Mouse (Mus musculus) layer of hippocampus, postnatal 25 days (tissue): ENCODE data around the gene Tmem79. TPM values are rescaled to one million over a fixed set of nuclear protein-coding genes. Genes with fewer than 3 reads are reported as not detected.
"Not testable (repeated sequence)": the region's sequence is repeated elsewhere in the genome, so short reads cannot be mapped to it uniquely, and the experiment has no call there.

Experiments
- DNase-seq, 2 experiments: peaks; one replicate each; pipeline ENCODE4 v3.0.0; 2022; ENCODE audit warnings: mixed read lengths in 2 of 2, low spot score in 1 of 2; ENCODE audit errors: extremely low spot score in 1 of 2
- total RNA-seq, 2 experiments: library from RNA; stranded (reverse); gene quantifications; 2 replicates each; pipeline ENCODE4 v1.2.3; 2021

Tmem79 gene
- total RNA-seq, result 1 to 10 TPM; 1.3 to 1.4 TPM

- DNase-seq, result peak; percentile 91 to 95
Observed at GRCm38 (mm10) chr3:88336058-88337013, at the start of gene Tmem79, which contains the start of gene Smg5. Gene Tmem79 (minus strand): TSS chr3:88336148. Gene Smg5 (plus strand): TSS chr3:88336260.

GRCm38 (mm10) chr3:88384364-88384763 lies 48.4 kb upstream of the Tmem79 start, which contains the start of gene Bglap:
Gene Bglap (minus strand): TSS chr3:88384464.
- DNase-seq, result no peak

- DNase-seq, result not testable (repeated sequence)
Observed at GRCm38 (mm10) chr3:88382383-88382782, 46.4 kb upstream of the Tmem79 start.

- not testable (repeated sequence) for DNase-seq
Observed at GRCm38 (mm10) chr3:88381389-88382315, 45.7 kb upstream of the Tmem79 start.

GRCm38 (mm10) chr3:88378599-88378998 lies 42.7 kb upstream of the Tmem79 start, which contains the start of gene Bglap2:
Gene Bglap2 (minus strand): TSS chr3:88378699.
- not testable (repeated sequence) for DNase-seq

- not testable (repeated sequence) for DNase-seq
Observed at GRCm38 (mm10) chr3:88376644-88377043, 40.7 kb upstream of the Tmem79 start.

- DNase-seq, result not testable (repeated sequence)
Observed at GRCm38 (mm10) chr3:88375750-88376626, 40.0 kb upstream of the Tmem79 start.

- not testable (repeated sequence) for DNase-seq
Observed at GRCm38 (mm10) chr3:88372643-88373042, 36.7 kb upstream of the Tmem79 start, which contains the start of gene Bglap3. Gene Bglap3 (minus strand): TSS chr3:88372743.

GRCm38 (mm10) chr3:88368511-88368910 lies 32.6 kb upstream of the Tmem79 start:
- not testable (repeated sequence) for DNase-seq

GRCm38 (mm10) chr3:88367517-88367916 lies 31.6 kb upstream of the Tmem79 start:
- not testable (repeated sequence) for DNase-seq

- DNase-seq, result peak in 1 of 2 experiments; percentile 20
Observed at GRCm38 (mm10) chr3:88366830-88367428, 31.0 kb upstream of the Tmem79 start.

GRCm38 (mm10) chr3:88365705-88366361 lies 29.9 kb upstream of the Tmem79 start:
- no peak for DNase-seq

- peak in 1 of 2 experiments; percentile 37 for DNase-seq
Observed at GRCm38 (mm10) chr3:88364337-88364736, 28.4 kb upstream of the Tmem79 start, which contains the start of gene Paqr6. Gene Paqr6 (plus strand): TSS chr3:88364584.

GRCm38 (mm10) chr3:88363700-88364099 lies 27.8 kb upstream of the Tmem79 start:
- DNase-seq, result peak in 1 of 2 experiments; percentile 24

- DNase-seq, result no peak
Observed at GRCm38 (mm10) chr3:88361612-88362313, 25.8 kb upstream of the Tmem79 start.

- DNase-seq, result no peak
Observed at GRCm38 (mm10) chr3:88361096-88361495, 25.1 kb upstream of the Tmem79 start.

- no peak for DNase-seq
Observed at GRCm38 (mm10) chr3:88359989-88360388, 24.0 kb upstream of the Tmem79 start.

- no peak for DNase-seq
Observed at GRCm38 (mm10) chr3:88359584-88359983, 23.6 kb upstream of the Tmem79 start.
